Mouse (Mus musculus) small intestine, adult 2 months (tissue): Measurements from ENCODE around the gene Pdxdc1. TPM values are rescaled to one million over a fixed set of nuclear protein-coding genes. Genes with fewer than 3 reads are reported as not detected.

Experiments used
- H3K27ac ChIP-seq: fragments of 200-500 bp; 2 replicates; pipeline ENCODE4 v1.5.1; 2012; ENCODE audit warnings: low read depth, low read length, control low read depth, inconsistent platforms; ENCODE audit not compliant: insufficient read depth
- H3K27me3 ChIP-seq: fragments of 200-500 bp; 2 replicates; pipeline ENCODE4 v1.6.1; 2012; ENCODE audit warnings: mild to moderate bottlenecking, moderate library complexity, low read length, inconsistent platforms; ENCODE audit not compliant: control insufficient read depth, insufficient read depth
- H3K36me3 ChIP-seq: fragments of 200-500 bp; 2 replicates; pipeline ENCODE4 v1.6.1; 2012; ENCODE audit warnings: mild to moderate bottlenecking, low read length, control low read depth, inconsistent platforms; ENCODE audit not compliant: control insufficient read depth, insufficient read depth
- H3K4me1 ChIP-seq: fragments of 200-500 bp; 2 replicates; pipeline ENCODE4 v1.6.1; 2012; ENCODE audit warnings: low read length, inconsistent platforms, mixed read lengths; ENCODE audit not compliant: control insufficient read depth, insufficient read depth, insufficient read length
- H3K4me3 ChIP-seq: fragments of 200-500 bp; 2 replicates; pipeline ENCODE4 v1.5.1; 2012; ENCODE audit warnings: low read depth, mild to moderate bottlenecking, control low read depth, inconsistent platforms, low read length, moderate library complexity
- CTCF ChIP-seq: fragments of 200-500 bp; IDR thresholded peaks from 2 replicates; pipeline ENCODE4 v1.5.1; 2012; ENCODE audit warnings: low read depth, mild to moderate bottlenecking, control low read depth, inconsistent platforms, low read length, moderate library complexity, mixed read lengths; ENCODE audit not compliant: insufficient replicate concordance, insufficient read length; ENCODE audit errors: extremely low read depth
- POLR2A ChIP-seq: fragments of 200-500 bp; IDR thresholded peaks from 2 replicates; pipeline ENCODE4 v1.6.1; 2012; ENCODE audit warnings: low read depth, mild to moderate bottlenecking, control low read depth, inconsistent platforms, low read length, moderate library complexity
- WGBS: fragments of 180-500 bp; shearing (Covaris S2); methylation state at CpG from one replicate; pipeline ENCODE4 v1.1.7; 2018; 5-methylcytosine and 5-hydroxymethylcytosine counted together
- polyA plus RNA-seq: library from polyadenylated mRNA; depleted of rRNA; stranded (reverse); fragments of >200 nt; gene quantifications from 2 replicates; pipeline ENCODE4 v1.2.3, GENCODE M21; 2012; rRNA removed

The Pdxdc1 gene
- 76.7 and 137 TPM in 2 replicates for polyA plus RNA-seq

DNA sequence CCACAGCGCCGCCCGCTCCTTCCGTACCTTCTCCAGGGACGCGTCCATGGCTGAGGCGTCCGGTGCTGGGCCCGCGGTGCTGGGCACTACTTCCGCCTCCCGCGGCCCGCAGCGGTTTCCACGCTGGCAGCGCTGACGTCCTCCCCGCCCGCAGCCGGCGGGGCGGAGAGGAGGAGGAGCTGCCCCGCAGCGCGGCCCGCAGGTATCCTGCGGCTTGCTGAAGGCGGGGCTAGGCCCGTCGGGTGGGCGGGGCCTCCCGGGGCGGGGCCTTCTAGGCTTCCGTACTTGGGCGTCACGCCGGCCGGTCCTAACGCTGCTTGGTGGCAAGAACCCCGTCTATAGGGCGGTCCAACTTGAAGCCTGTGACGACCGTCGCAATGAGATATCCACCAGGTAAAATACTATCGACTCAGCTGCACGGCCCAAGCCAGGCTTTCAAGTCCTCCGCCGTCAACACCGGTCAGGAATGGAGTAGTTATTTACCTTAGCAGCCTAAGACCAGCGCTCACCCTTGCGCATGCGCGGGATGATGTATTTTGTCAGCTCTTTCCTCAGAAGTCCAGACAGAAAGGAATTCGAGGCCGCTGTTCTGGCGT, at the start of gene Pdxdc1, which contains the start of gene Mpv17l:
Gene Pdxdc1, minus strand, starts transcription at position 244 of the 596 bp plus-strand sequence.
Gene Mpv17l, plus strand, starts transcription at position 274 of the 596 bp plus-strand sequence.
- no peaks in the 10 kb centered on the region for H3K27me3 ChIP-seq
- TF ChIP-seq POLR2A (peak; percentile 79), CTCF (no peak)
- H3K27ac ChIP-seq = peak within 1 kb of the TSS; percentile 88
- H3K36me3 ChIP-seq = no peaks in the 10 kb centered on the region
- H3K4me1 ChIP-seq = peaks cover 5% of the 10 kb centered on the region; the same call in 1 of the 2 replicates
- peak within 1 kb of the TSS; percentile 74 for H3K4me3 ChIP-seq
- WGBS = under 1% methylated on average over 54 of the region's 57 CpGs

DNA sequence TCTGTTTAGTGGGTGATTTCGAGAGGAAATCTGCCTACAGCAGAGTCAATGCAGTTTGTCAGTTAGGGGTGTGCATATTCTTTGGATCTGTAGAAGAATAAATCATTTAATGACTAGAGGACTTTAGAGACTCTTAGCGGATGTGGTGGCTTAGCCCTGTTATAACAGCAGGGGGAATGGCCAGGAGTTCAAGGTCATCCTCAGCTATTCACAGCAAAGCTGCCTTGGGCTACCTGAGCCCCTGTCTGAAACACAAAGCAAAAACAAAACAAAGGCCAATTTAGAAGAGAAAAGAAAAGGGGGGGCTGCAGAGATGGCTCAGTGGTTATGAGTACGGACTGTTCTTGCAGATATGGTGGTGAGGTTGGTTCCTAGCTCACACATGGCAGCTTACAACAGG, 48.3 kb upstream of the Pdxdc1 start:
- Histone ChIP-seq H3K4me3 (no peak overlapping the region), H3K27ac (no peak overlapping the region), H3K4me1 (no peaks in the 10 kb centered on the region), H3K27me3 (no peaks in the 10 kb centered on the region), H3K36me3 (no peaks in the 10 kb centered on the region)
- 74% methylated on average over 3 of the region's 3 CpGs for WGBS
- TF ChIP-seq POLR2A (no peak), CTCF (no peak)

DNA sequence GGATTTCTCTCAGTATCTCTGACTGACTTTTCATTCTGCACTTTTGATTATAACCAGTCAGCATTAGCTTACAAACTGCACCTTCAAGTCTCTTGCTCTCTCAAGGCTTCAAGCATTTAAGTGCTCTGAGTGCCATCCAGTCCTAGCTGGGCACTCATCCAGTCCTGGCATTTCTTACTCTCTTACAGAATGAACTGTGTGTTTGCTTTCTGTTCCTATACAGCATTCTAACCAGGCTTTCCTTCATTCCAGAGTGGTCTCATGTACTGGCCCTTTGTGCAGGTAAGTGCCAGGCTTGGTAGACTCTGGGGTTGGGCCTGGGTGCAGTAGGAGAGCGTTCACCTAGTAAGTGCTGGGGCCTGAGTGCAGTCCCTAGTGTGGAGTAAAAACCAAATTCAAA, 43.4 kb upstream of the Pdxdc1 start:
- Histone ChIP-seq H3K27me3 (no peaks in the 10 kb centered on the region; the same call in 1 of the 2 replicates), H3K4me3 (no peak overlapping the region), H3K27ac (no peak overlapping the region), H3K36me3 (no peaks in the 10 kb centered on the region), H3K4me1 (no peaks in the 10 kb centered on the region)
- WGBS = 97% methylated on average over 1 of the region's 1 CpGs
- TF ChIP-seq CTCF (no peak), POLR2A (no peak)

DNA sequence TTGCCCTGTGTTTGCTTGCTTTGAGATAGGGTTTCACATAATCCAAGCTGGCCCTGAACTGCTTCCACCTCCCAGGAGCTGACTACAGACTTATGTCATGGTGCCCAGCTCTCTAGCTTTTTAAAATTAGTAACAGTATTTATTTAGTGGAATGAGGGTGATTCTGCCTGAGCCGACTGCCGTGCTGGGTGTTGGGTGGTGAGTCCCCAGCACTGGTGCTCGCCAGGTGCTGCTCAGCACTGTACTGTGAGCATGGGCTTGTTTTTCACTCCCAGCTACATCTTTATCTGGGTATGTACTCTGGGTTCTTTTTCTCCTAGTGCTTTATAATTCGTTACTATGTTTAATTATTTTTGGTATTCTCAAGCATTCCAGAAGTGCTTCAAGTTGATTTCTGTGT, 42.2 kb upstream of the Pdxdc1 start:
- H3K27me3 ChIP-seq = no peaks in the 10 kb centered on the region; the same call in 1 of the 2 replicates
- no peak overlapping the region for H3K27ac ChIP-seq
- H3K36me3 ChIP-seq = no peaks in the 10 kb centered on the region
- H3K4me3 ChIP-seq = no peak overlapping the region
- H3K4me1 ChIP-seq = 0 out of 2 replicates have a peak, but pooled peaks cover 3% of the 10 kb centered on the region
- 78% methylated on average over 4 of the region's 4 CpGs for WGBS
- TF ChIP-seq CTCF (no peak), POLR2A (no peak)

DNA sequence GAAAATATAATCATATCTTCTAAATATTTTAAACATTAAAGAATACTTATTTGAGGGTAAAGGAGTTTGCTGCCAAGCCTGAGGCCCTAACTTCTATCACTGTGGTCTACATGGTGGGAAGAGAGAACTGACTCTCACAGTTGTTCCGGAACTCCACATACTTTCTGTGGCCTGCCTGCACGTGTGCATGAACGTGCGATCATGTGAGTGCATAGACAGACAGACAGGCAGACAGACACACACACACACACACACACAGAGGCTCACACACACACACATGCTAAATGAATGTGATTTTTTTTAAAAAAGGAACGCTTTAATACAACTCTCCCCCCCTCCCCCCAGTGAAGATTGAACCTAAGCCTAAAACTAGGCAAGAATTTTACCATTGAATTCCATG, 41.8 kb upstream of the Pdxdc1 start:
- WGBS = 79% methylated on average over 5 of the region's 5 CpGs
- TF ChIP-seq CTCF = no peak
- no peak for TF ChIP-seq POLR2A
- H3K36me3 ChIP-seq = no peaks in the 10 kb centered on the region
- 0 out of 2 replicates have a peak, but pooled peaks cover 3% of the 10 kb centered on the region for H3K4me1 ChIP-seq
- no peak overlapping the region for H3K4me3 ChIP-seq
- no peak overlapping the region for H3K27ac ChIP-seq
- no peaks in the 10 kb centered on the region; the same call in 1 of the 2 replicates for H3K27me3 ChIP-seq

DNA sequence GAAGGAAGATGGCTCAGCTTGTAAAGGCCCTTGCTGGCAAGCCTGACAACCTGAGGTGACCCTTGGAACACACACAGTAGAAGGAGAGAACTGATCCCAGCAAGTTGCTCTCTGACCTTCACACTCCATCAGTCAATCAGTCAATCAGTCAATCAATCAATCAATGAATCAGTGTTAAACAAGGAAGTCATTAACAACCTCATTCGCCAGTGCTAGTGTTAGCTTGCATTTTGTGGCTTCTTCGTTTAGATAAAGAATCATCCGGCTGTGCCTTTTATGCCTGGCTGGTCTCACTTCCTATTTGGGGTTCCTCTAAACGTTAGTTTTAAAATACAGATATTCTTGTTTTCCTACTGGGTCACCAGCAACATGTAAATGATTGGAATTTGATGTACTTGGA, 41.2 kb upstream of the Pdxdc1 start:
- no peaks in the 10 kb centered on the region; the same call in 1 of the 2 replicates for H3K27me3 ChIP-seq
- H3K4me3 ChIP-seq = no peak overlapping the region
- WGBS = 43% methylated on average over 4 of the region's 4 CpGs
- TF ChIP-seq CTCF (no peak), POLR2A (no peak)
- no peak overlapping the region for H3K27ac ChIP-seq
- H3K4me1 ChIP-seq = 0 out of 2 replicates have a peak, but pooled peaks cover 3% of the 10 kb centered on the region
- H3K36me3 ChIP-seq = no peaks in the 10 kb centered on the region

DNA sequence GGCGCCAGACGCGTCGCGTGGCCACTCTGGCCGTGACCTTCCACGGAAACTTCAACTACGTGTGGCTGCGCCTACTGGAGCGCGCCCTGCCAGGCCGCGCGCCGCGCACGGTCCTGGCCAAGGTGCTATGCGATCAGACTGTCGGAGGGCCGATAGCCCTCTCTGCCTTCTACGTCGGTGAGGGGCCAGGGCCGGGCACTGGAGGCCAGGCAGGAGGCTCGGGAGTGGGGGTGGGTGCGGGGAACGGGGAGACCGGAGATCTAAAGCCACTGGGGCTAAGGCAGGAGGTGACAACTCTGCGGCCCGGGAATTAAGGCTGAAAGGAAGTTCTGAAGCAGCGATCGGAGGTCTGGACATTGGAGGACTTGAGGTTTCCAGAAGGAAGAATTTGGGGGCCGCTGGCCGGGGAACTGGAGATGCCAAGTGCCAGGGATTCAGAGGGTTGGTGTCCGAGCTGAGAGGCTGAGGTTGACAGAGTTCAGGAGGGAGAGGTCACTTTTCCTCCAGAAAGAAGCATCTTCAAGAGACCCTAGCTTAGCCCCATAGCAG, 38.0 kb upstream of the Pdxdc1 start:
- 3% methylated on average over 34 of the region's 34 CpGs for WGBS

More for the DNA sequence above, 38.0 kb upstream of the Pdxdc1 start:
- Histone ChIP-seq H3K27me3 (no peaks in the 10 kb centered on the region; the same call in 1 of the 2 replicates), H3K36me3 (no peaks in the 10 kb centered on the region), H3K4me1 (0 out of 2 replicates have a peak, but pooled peaks cover 3% of the 10 kb centered on the region), H3K27ac (no peak overlapping the region), H3K4me3 (peak overlapping the region; percentile 81)
- TF ChIP-seq CTCF (no peak), POLR2A (no peak)
